Mouse (Mus musculus): ENCODE measurements at regions not wholly inside any gene's neighbourhood (a gene's known extent, or its start where the extent isn't known, plus 50 kb on each side); places are given as distances from the start of the nearest gene placed in this dataset.

- 90% methylated on average over 6 of the region's 6 CpGs for WGBS
- ATAC-seq (ENCODE audit: low FRiP score) (no peak), DNase-seq (ENCODE audit: low spot score) (no peak)
- Histone ChIP-seq H3K27me3 (ENCODE audit: control insufficient read depth, insufficient read depth, low read length) (no peaks in the 10 kb centered on the region), H3K36me3 (replicated peaks; ENCODE audit: control insufficient read depth, insufficient read depth) (no peaks in the 10 kb centered on the region), H3K27ac (no peak overlapping the region), H3K4me2 (replicated peaks) (no peak overlapping the region), H3K9ac (no peak overlapping the region), H3K4me3 (replicated peaks; ENCODE audit: low read length) (no peak overlapping the region), H3K4me1 (replicated peaks; ENCODE audit: control insufficient read depth, insufficient read depth, low read length) (no peaks in the 10 kb centered on the region), H3K9me3 (ENCODE audit: control insufficient read depth, low read length) (no peaks in the 10 kb centered on the region)
Observed at GRCm38 (mm10) chr17:15235041-15235440, 141.6 kb downstream of the Dll1 start.

DNA sequence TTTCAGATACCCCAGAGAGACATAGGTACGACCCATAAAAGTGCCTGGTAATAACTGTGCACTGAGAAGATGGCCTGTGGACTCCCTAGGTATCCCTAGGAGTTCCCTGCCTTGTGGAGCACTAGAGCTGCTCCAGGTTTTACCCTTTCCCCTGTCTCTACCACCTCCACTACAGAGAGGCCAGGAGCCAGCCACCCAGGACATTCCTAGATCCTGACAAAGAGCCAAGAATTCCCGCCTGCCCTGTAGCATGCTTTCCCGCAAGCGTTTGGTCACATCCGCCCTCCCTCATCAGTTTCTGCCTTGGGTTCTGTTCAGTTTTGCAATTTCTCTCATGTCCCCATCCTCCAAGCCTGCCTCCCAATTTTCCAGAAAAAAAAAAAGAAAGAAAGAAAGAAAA is 145.5 kb downstream of the Dll1 start:
- Histone ChIP-seq H3K9me3 (ENCODE audit: control insufficient read depth, low read length) (no peaks in the 10 kb centered on the region), H3K27ac (no peak overlapping the region), H3K9ac (no peak overlapping the region), H3K36me3 (replicated peaks; ENCODE audit: control insufficient read depth, insufficient read depth) (no peaks in the 10 kb centered on the region), H3K4me3 (replicated peaks; ENCODE audit: low read length) (no peak overlapping the region), H3K27me3 (ENCODE audit: control insufficient read depth, insufficient read depth, low read length) (no peaks in the 10 kb centered on the region), H3K4me2 (replicated peaks) (no peak overlapping the region), H3K4me1 (replicated peaks; ENCODE audit: control insufficient read depth, insufficient read depth, low read length) (no peaks in the 10 kb centered on the region)
- no peak for DNase-seq (ENCODE audit: low spot score)
- 74% methylated on average over 5 of the region's 5 CpGs for WGBS
- no peak for ATAC-seq (ENCODE audit: low FRiP score)

GRCm38 (mm10) chr17:15229159-15229558 is 147.5 kb downstream of the Dll1 start:
- Histone ChIP-seq H3K4me3 (replicated peaks; ENCODE audit: low read length) (no peak overlapping the region), H3K4me1 (replicated peaks; ENCODE audit: control insufficient read depth, insufficient read depth, low read length) (no peaks in the 10 kb centered on the region), H3K4me2 (replicated peaks) (no peak overlapping the region), H3K9ac (no peak overlapping the region), H3K27me3 (ENCODE audit: control insufficient read depth, insufficient read depth, low read length) (no peaks in the 10 kb centered on the region), H3K27ac (no peak overlapping the region), H3K36me3 (replicated peaks; ENCODE audit: control insufficient read depth, insufficient read depth) (no peaks in the 10 kb centered on the region), H3K9me3 (ENCODE audit: control insufficient read depth, low read length) (no peaks in the 10 kb centered on the region)
- no peak for ATAC-seq (ENCODE audit: low FRiP score)
- DNase-seq (ENCODE audit: low spot score) = no peak
- WGBS = 78% methylated on average over 6 of the region's 6 CpGs

- no peak overlapping the region for H3K9ac ChIP-seq
- no peak overlapping the region for H3K27ac ChIP-seq
- no peaks in the 10 kb centered on the region for H3K9me3 ChIP-seq (ENCODE audit: control insufficient read depth, low read length)
- H3K4me1 ChIP-seq (replicated peaks; ENCODE audit: control insufficient read depth, insufficient read depth, low read length) = no peaks in the 10 kb centered on the region
- no peaks in the 10 kb centered on the region for H3K27me3 ChIP-seq (ENCODE audit: control insufficient read depth, insufficient read depth, low read length)
- 76% methylated on average over 8 of the region's 8 CpGs for WGBS
- no peak for ATAC-seq (ENCODE audit: low FRiP score)
- DNase-seq (ENCODE audit: low spot score) = no peak
- H3K4me3 ChIP-seq (replicated peaks; ENCODE audit: low read length) = no peak overlapping the region
- H3K36me3 ChIP-seq (replicated peaks; ENCODE audit: control insufficient read depth, insufficient read depth) = no peaks in the 10 kb centered on the region
- H3K4me2 ChIP-seq (replicated peaks) = no peak overlapping the region
Observed at GRCm38 (mm10) chr17:15228077-15228476, 148.6 kb downstream of the Dll1 start.

DNA sequence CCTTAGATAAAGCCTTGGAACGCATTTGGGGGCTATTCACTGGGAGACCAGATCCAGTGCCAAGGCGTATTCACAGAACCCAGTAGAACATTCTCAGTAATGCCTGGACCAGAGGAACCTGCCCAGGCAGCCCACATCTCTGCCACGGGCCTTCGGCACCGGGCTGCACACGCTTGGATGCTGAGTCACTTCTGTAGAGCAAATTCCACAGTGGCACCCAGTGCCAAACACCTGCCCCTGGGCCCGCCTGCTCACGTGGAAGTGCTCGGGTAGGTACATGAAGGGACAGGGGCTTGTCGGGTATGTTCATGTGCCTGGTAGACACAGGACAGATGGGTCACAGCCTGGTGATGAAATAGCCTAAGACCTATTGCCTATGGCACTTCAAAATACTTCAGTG is 152.8 kb downstream of the Dll1 start:
- ATAC-seq (ENCODE audit: low FRiP score) = no peak
- Histone ChIP-seq H3K4me3 (replicated peaks; ENCODE audit: low read length) (no peak overlapping the region), H3K4me2 (replicated peaks) (no peak overlapping the region), H3K27me3 (ENCODE audit: control insufficient read depth, insufficient read depth, low read length) (no peaks in the 10 kb centered on the region), H3K9ac (no peak overlapping the region), H3K27ac (no peak overlapping the region), H3K36me3 (replicated peaks; ENCODE audit: control insufficient read depth, insufficient read depth) (no peaks in the 10 kb centered on the region), H3K4me1 (replicated peaks; ENCODE audit: control insufficient read depth, insufficient read depth, low read length) (no peaks in the 10 kb centered on the region), H3K9me3 (ENCODE audit: control insufficient read depth, low read length) (no peaks in the 10 kb centered on the region)
- DNase-seq (ENCODE audit: low spot score) = no peak
- 96% methylated on average over 10 of the region's 10 CpGs for WGBS

DNA sequence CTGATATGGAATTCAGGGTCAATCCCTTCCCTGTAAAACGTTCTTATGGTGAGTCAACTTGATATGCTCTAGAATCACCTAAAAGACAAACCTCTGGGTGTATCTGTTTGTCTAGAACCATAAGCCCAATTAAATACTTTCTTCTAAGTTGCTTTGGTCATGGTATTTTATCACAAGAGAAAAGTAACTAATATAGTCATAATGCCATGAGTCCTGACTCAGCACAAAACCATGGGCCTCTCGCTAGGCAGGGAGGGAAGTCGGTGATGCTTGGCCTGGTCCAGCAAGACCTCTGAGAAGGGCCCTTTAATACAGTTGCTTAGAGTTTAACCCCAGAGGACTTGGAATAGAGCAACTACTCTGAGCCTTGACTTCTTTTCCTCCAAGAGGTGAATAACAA is 153.7 kb downstream of the Dll1 start:
- H3K27me3 ChIP-seq (ENCODE audit: control insufficient read depth, insufficient read depth, low read length) = no peaks in the 10 kb centered on the region
- no peak overlapping the region for H3K27ac ChIP-seq
- 82% methylated on average over 3 of the region's 3 CpGs for WGBS
- H3K4me1 ChIP-seq (replicated peaks; ENCODE audit: control insufficient read depth, insufficient read depth, low read length) = no peaks in the 10 kb centered on the region
- H3K4me3 ChIP-seq (replicated peaks; ENCODE audit: low read length) = no peak overlapping the region
- no peaks in the 10 kb centered on the region for H3K36me3 ChIP-seq (replicated peaks; ENCODE audit: control insufficient read depth, insufficient read depth)
- no peak overlapping the region for H3K4me2 ChIP-seq (replicated peaks)
- DNase-seq (ENCODE audit: low spot score) (no peak), ATAC-seq (ENCODE audit: low FRiP score) (no peak)
- no peaks in the 10 kb centered on the region for H3K9me3 ChIP-seq (ENCODE audit: control insufficient read depth, low read length)
- no peak overlapping the region for H3K9ac ChIP-seq

- Histone ChIP-seq H3K4me2 (replicated peaks) (no peak overlapping the region), H3K27ac (no peak overlapping the region), H3K4me3 (replicated peaks; ENCODE audit: low read length) (no peak overlapping the region), H3K4me1 (replicated peaks; ENCODE audit: control insufficient read depth, insufficient read depth, low read length) (0 out of 2 replicates have a peak, but pooled peaks cover under 1% of the 10 kb centered on the region), H3K9me3 (ENCODE audit: control insufficient read depth, low read length) (no peaks in the 10 kb centered on the region), H3K27me3 (ENCODE audit: control insufficient read depth, insufficient read depth, low read length) (0 out of 2 replicates have a peak, but pooled peaks cover 3% of the 10 kb centered on the region), H3K9ac (no peak overlapping the region), H3K36me3 (replicated peaks; ENCODE audit: control insufficient read depth, insufficient read depth) (no peaks in the 10 kb centered on the region)
- WGBS = 77% methylated on average over 1 of the region's 1 CpGs
- DNase-seq (ENCODE audit: low spot score) (no peak), ATAC-seq (ENCODE audit: low FRiP score) (no peak)
Observed at GRCm38 (mm10) chr17:15214157-15214685, 162.5 kb downstream of the Dll1 start.

GRCm38 (mm10) chr17:15208808-15209173 is 167.5 kb upstream of the Gm3448 start:
- Histone ChIP-seq H3K4me1 (replicated peaks; ENCODE audit: control insufficient read depth, insufficient read depth, low read length) (peaks cover 20% of the 10 kb centered on the region), H3K9ac (peak overlapping the region; percentile 55), H3K27me3 (ENCODE audit: control insufficient read depth, insufficient read depth, low read length) (no peaks in the 10 kb centered on the region), H3K9me3 (ENCODE audit: control insufficient read depth, low read length) (no peaks in the 10 kb centered on the region), H3K4me2 (replicated peaks) (peak overlapping the region; percentile 46), H3K4me3 (replicated peaks; ENCODE audit: low read length) (peak overlapping the region; percentile 24), H3K27ac (peak overlapping the region; percentile 77), H3K36me3 (replicated peaks; ENCODE audit: control insufficient read depth, insufficient read depth) (no peaks in the 10 kb centered on the region)
- WGBS = 22% methylated on average over 3 of the region's 3 CpGs
- DNase-seq (ENCODE audit: low spot score) = no peak
- ATAC-seq (ENCODE audit: low FRiP score) = peak; percentile 21; the same call in 1 of the 2 replicates

GRCm38 (mm10) chr17:15208030-15208807 is 166.9 kb upstream of the Gm3448 start:
- H3K4me2 ChIP-seq (replicated peaks) = peak overlapping the region; percentile 46
- no peaks in the 10 kb centered on the region for H3K9me3 ChIP-seq (ENCODE audit: control insufficient read depth, low read length)
- peak overlapping the region; percentile 77 for H3K27ac ChIP-seq
- H3K36me3 ChIP-seq (replicated peaks; ENCODE audit: control insufficient read depth, insufficient read depth) = no peaks in the 10 kb centered on the region
- DNase-seq (ENCODE audit: low spot score) (peak; percentile 87), ATAC-seq (ENCODE audit: low FRiP score) (peak; percentile 84)
- under 1% methylated on average over 19 of the region's 19 CpGs for WGBS
- peak overlapping the region; percentile 55 for H3K9ac ChIP-seq
- H3K4me3 ChIP-seq (replicated peaks; ENCODE audit: low read length) = peak overlapping the region; percentile 24
- H3K4me1 ChIP-seq (replicated peaks; ENCODE audit: control insufficient read depth, insufficient read depth, low read length) = peaks cover 20% of the 10 kb centered on the region
- no peaks in the 10 kb centered on the region for H3K27me3 ChIP-seq (ENCODE audit: control insufficient read depth, insufficient read depth, low read length)

Data from hindbrain, embryonic 14.5 days (tissue).